Mouse (Mus musculus): ENCODE measurements around the gene Sox13. TPM values are rescaled to one million over a fixed set of nuclear protein-coding genes. Genes with fewer than 3 reads are reported as not detected.

The Sox13 gene
- 10 to 100 TPM; 18.5 to 23.2 TPM for total RNA-seq (2021)
- long read RNA-seq, experiment 1, partial matches to known transcripts = 0 of 1 reads
- long read RNA-seq, experiment 1, other reads (novel, unspliced or antisense) = 1 of 1 reads
- long read RNA-seq, experiment 2, partial matches to known transcripts = 0 of 1 reads
- long read RNA-seq, experiment 2, other reads (novel, unspliced or antisense) = 0 of 1 reads

DNA sequence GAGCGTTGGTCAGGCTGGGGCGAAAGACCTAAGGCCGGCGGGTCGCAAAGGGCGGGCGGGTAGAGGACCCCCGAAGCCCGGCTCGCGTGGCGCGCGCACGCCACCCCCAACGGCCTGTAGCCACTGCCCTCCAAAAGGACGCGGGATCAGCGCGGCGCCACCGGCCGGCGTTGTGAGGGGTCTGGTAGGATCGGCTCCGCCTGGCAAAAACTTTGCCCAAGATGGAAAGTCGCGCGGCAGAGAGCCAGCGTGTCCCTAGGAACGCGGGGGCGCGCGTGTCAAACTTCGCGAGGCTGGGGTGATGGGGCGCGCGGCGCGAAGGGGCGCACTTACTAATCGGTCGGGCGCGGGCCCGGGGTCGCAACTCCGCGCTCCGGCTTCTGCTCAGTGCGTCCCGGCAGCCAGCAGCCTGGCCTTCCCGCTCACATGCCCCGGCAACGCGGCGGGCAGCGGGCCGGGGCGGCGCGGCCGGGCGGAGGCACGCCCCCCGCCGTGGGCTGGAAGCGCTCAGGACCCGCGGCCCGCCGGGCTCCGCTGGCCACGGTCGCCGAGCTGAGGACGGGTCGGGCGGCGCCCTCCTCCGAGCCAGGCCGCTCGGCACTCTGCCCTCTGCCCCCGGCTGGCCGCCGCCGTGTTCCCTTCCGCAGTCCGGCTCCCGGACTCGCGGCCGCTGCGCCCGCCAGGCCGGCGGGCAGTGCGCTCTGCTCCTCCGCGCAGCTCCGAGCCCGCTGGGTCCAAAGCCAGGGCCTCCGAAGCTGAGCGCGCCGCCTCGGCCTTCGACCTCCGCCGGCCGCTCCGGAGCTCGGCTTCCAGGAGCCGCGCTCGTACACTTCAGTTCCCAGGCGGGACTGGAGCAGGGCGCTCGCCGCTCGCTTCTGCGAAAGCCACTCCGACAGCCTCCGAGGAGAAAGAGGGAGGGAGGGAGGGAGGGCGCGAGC is at the start of gene Sox13:
Sox13 (minus strand) TSS at position 835 of the 938 bp plus-strand sequence.
- DNase-seq = peak; percentile 83

DNA sequence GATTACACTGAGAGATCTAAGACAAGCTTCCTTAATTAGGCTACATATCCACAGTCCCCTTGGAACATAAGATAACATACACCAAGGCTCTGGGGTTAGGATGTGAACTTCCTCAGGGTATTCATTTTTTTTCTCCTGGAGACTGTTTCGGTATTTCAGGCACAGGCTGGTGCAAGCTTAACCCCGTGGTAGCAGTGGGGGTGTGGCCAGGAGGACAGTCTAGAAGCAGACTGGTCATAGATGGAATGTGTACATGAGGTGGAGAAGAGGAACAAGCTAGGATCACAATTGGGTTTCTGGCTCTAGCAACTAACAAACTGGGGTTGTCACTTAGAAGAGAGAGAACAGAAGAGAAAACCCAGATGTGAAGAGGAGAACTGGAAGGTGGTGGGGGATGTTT is 47.4 kb upstream of the Sox13 start:
- DNase-seq = no peak

DNA sequence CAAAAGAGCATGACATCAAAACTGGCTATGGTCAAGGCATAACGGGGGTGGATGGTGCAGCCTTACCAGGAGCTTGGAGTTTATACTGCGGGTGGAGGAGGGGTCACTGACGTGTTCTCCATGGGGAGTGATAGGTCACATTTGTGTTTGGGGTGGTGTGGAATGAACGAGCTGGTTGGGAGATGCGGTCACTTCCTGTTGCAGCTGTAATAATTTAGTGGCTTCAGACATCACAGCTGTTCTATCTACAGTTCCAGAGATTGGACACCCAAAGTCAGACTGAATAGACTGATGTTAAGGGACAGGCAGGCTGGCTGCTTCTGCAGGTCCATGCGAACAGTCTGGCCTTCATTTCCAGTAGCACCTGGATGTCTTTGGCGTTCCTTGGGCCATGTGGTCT is 46.9 kb upstream of the Sox13 start:
- no peak for DNase-seq

DNA sequence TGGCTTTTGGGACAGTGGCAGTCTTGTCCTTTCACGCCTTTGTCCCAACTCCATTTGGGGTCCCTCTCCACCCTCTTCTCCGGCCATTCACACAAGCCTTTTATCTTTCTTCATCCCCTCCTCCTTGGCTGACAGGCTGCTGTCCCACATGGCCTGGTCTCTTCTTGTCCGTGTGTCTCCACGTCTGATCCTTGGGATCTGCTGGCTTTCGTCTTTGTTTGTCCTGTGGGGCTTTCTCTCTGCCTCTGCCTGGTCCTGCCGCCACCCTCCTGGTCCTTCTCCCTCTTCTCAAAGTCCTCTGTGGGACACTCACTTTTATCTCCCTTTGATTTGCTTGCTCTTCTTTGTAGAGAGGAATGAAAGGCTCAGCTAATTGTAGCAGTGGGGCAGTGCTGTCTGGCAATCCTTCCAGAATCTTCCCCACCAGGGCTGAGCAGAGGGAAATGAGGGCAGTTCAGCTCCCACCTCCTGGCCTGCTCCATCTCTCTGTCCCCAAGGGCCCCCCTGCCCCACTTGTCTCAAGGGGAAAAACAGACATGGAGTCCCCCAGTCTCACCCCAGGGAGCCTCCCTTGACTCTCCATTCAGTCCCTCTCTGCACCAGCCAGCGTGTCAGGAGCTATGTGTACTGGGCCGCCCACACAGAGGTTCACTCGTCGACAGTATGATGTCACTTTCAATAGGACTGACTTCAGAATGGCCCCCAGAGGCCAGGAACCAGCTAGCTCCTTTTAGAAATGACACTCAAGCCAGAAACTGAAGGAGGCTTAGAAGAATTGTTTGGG is 46.3 kb upstream of the Sox13 start:
- peak; percentile 9 for DNase-seq

DNA sequence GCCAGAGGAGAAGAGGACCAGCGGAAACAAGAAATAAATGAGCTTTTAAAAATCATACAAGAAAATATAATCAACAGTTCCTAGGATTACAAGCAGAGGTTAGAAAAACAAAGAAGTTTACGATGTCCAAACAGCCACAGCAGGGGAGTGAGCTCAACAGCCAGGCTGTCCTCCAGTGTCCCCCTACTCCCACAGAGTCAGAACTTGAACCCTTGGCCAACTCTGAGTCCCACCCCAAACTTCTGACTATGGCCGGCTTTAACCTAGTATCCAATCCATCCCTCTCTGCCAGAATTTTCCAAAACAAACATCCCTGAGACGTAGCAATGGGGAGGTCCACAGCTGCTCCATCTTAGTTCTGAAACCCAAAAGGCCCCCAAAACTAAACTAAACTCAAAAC is 45.0 kb upstream of the Sox13 start:
- no peak for DNase-seq

DNA sequence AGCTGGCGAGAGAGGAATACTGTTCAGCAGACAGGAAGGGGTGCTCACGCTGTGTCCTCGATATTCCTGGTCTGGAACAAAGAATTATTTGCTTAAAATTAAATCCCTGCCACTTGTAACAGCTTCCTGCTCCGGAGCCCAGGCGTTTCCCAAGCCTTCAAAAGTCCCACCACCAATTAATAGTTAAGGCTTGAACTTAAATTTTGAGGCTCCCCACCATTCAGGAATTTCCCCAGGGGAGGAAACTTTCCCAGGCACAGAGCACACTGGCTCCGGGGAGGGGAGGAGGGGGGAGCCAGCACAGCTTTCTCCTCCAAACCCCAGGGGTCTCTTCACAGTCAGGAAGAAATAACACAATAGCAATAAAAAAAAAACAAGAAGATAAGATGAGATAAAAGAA is 44.6 kb upstream of the Sox13 start:
- no peak for DNase-seq

DNA sequence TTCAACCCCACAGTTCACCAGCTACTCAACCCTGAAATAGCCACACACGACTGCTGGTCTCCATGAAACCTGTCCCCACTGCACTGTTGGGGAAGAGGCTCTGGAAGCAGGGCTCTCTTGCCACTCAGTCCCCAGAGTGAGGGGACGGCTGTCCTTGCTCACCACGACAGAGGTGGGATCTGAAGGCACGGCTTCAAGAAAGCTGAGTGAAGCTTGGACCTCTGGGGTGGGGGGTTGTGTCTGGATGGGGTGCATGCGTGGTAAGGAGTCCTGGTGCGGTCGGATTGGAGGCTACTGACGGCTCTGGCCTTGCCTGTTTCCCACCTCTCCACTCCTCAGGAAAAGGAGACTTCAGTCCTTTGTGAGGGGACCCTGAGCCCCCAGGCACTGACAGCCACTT is 43.7 kb upstream of the Sox13 start:
- DNase-seq = no peak

DNA sequence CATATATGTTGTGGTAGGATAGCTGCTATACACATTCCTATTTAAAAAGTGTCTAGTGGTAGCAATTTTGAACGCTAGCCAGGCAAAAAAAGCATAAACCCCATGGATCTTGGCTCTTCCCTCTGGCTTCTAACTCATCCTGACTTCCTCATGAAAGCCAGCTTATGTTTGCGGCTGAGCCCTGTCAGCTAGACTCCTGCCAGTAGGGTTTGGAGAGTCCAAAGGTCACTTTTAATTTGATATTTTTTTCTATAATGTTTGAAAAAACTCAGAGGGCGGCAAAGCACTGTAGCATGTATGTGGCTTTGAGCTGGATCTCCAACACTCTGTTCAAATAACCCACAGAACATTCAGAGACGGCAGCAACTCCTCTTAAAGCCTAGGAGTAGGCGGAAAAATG is 39.0 kb upstream of the Sox13 start:
- no peak for DNase-seq

DNA sequence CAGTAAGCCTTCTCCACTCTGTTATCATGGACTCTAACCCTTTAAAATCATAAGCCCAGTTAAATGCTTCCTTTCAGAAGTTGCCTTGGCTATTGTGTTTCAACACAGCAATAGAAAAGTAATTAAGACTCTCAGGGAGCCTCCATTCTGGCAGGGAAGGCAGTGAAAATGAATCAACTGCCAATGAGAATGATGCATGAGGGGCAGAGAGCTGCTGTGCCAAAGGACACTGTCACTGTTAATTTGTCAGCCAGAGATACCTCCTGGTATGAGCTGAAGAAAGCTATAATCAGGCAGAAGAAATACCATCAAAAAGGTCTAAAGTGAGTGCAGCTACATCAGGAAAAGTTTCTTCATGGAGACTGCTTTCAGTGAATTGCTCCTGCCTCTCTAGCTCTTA is 36.8 kb upstream of the Sox13 start:
- no peak for DNase-seq

DNA sequence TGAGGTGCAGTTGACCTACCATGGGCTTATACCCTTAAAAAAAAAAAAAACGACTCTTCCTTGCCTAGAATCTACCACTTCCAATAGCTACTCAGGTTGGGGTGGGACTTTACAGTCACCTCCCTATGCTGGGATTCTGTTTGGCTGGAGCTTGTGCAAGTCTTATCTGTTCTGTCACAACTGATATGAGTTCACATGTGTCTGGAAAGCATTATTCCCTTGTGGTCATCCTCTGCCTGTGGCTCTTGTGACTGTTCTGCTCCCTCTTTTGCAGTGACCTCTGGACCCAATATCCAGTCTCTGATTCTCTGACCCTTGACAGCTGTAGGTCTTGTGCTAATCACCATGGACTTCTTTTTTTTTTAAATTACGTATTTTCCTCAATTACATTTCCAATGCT is 31.9 kb upstream of the Sox13 start:
- DNase-seq = no peak

DNA sequence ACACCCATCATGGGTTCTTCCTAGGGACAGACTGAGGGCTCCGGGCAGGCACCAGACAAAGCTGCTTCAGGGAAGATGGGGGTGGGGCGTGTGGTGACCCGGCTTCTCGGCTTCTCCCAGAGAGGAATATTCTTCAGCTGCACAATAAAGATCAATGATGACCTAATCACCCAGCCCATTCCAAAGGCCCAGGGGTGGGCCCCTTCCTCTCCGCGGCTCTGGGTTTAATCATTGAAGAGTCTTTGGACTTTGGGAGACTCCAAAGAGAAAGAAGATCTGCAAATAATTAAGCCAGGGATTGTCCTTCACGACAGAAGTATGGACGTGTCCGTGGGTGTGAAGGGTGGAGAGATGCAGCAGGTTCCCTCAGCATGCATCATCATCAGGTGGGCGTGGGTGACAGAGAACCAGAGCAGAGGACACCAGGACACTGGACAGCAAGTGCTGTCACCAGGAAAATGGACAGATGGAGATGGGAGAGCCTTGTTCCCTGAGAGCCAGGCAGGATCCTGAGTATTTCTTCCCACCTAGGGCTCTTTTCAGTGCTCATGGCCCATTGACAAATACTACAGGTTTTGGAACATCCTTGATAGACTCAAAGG is 28.5 kb upstream of the Sox13 start:
- no peak for DNase-seq

DNA sequence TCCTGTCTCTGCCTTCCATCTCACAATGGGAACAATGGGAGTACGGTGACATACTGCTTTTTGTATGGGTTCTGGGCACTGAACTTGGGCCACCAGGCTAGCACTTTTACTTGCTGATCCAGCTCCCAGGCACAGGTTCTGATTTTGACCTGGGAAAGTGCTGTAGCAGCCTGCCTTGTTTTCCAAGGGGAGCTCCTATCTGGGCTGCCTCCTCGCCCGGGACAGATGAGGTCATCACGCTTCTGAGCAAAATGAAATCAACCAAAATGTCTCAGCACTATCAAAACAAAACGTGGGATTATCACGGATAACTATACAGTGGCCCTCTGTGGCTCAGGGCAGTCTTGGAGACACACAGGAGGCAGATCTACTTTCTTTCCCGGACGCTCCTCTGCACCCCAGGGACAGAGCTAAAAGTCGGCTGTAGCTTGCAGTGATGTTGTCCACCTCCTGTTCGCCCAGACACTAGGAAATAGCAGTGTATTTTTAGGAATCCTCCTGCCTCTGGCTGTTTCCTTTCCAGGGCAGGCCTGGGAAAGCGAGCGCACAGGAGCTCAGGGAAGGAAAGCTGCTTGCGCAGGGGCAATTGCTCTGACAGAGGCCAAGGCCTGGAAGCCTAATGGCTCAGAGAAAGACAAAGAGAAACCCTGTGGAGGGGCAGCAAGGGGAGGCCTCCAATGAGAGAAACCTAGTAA is 27.8 kb upstream of the Sox13 start:
- peak; percentile 21 for DNase-seq

DNA sequence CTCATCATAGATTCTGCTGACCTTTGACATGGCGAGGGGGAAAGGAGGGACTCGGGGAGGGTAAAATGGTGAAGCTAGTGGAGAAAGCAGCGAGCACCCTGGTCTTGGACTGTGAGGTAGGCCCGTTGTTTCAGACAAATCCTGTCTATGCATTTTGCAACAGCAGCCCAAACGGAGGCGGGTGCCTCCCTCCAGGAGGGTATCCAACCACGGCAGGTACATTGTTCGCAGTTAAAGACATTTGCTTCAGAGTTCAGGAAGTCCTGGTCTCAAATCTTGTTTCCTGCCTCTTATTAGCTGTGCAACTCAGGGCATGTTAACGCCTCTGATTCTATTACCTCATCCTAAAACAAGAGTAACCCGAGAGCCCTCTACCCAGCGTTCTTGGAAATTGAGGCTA is 26.8 kb upstream of the Sox13 start:
- no peak for DNase-seq

DNA sequence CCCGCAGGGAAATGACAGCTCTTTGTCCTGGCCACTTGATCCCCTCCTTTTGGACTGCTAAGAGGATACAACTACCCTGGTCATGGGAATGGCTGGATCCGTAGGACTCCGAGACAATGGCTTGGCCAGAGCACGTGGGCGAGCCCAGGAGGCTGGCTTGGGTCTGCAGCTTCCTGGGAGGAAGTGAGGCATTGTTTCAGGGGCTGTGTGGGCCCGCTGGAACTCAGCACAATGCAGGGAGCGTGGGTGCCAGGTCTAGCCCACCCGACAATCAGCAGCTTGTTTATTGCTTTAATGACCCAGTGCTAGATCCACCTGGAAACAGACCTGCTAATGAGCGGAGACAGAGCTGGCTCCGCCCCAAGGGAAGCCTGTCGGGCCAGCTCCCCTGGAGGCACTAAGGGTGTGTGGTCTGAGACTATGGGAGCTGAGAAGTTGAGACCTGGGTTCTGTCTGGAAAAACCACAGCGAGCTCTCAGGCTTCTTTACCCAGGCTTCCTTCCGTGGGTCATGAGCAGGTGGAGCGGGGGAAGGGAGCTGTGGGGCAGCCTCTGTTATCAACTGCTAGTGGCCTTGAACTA is 24.3 kb upstream of the Sox13 start:
- DNase-seq = peak; percentile 36

DNA sequence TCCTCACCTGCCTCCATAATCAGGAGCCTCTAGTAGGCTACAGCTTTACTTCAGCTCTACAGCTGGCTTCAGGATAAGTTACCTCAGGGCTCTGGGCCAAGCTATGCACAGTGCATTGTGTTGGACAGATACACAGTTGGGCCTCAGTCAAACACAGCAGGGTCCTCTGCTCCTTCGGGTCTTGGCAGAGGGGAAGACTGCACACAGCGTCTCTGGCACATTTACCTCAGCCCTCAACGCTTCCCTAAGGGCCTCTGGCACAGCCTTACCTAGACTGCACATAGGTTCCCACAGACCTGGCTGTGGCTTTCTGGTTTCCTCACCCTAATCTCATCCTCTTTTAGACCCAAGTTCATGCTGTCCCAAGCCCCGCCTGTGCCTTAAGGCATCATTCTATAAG is 22.1 kb upstream of the Sox13 start:
- no peak for DNase-seq

DNA sequence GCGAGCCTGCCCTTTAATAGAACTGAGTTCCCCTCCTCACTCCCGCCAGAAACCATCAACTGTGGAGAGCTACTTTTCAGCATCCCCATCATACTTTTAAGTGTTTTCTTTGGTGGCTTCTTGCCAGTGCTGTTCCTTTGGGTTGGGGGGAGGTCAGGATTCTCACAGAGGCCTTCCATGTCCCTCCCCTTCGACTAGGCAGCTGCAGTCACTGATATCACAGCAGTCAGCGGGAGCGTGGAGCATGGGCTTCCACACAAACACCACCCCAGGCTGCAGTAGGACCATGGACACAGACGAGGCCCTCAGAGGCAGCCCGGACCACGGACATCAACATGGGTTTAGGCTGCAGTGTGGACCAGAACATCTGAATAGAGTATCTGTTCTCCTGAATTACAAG is 20.1 kb upstream of the Sox13 start:
- no peak for DNase-seq

DNA sequence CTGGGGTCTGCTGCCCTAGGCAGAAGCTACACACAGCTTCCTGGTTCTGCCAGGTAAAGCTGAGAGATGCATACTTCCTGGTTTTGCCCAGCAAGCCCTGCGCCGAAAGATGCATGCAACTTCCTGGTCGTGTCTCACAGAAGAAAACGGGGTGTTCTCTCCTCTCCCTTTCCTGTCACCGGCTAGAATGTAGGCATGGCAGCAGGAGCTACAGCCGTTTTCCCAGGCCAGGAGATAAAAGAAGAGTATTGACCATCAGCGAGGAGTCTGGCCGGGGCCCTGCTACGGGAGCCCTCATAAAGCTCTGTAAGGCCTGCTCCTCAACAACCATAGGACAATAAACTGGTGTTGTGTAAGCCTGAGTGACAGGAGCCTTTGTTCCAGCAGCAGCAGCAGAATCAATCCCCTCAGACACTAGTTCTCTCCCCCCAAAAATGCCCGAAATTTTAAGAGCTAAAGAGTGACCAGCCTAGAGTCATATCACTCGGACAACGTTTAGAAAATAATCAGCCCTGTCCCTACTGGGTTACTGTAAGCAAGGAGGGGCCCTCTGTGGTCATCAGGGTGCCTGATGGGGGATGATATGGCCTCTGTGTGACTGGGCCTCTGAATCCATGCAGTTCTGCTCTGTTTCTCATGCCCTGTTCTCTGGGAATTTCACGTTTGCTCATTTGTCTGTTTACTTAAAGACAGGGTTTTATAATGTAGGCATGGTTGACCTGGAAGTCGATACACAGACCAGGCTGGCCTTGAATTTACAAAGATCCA is 13.9 kb upstream of the Sox13 start:
- no peak for DNase-seq

DNA sequence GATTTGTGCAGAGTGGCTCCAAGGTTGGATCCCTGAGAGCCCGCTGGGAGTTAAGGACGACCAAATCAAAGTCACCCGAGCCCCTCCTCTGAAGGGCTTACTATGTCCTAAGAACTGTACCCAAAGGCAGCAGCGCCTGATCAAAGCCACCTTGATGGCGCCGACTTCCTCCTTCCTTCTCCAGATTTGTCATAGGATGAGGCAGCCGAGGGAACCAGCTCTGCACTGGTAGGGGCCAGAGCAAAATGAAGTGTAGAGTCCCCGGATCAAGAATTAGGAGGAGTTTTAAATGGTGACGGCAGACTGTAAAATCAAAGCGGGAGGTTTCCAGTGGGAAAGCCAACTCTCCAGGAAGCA is 10.6 kb upstream of the Sox13 start:
- no peak for DNase-seq

DNA sequence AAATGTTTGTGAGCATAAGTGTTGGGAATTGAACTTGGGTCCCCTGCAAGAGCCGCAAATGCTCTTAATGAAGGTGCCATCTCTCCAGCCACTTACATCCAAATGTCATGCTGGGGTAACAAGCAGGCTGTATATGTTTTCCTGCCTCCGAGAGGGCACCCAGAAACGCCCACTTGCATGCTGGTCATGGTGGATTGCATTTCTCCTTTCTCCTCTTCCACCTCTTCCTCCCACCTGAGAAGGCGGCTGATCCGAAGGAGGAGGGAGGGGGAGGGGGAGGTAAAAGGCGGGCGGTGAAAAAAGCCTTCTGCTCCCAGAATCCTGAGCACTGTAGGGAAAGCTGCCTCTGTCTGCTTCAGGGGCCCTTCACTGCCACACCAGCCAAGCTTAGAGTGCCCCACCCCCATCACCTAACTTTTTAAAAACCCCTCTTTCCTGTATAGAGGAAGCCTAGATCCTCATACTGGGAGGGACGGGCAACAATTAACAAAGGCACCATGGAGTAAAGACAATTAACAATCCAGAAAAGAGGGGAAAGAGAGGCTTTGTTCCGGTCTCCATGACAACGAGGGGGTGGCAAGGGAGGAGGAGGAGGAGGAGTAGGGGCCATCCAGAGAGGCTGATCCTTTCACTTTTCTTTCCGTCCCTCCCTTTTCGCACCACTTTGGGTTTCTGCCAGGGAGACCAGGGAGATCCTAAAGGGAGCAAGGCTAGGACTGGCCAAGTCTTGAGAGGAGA is 10.0 kb upstream of the Sox13 start:
- peak; percentile 68 for DNase-seq

DNA sequence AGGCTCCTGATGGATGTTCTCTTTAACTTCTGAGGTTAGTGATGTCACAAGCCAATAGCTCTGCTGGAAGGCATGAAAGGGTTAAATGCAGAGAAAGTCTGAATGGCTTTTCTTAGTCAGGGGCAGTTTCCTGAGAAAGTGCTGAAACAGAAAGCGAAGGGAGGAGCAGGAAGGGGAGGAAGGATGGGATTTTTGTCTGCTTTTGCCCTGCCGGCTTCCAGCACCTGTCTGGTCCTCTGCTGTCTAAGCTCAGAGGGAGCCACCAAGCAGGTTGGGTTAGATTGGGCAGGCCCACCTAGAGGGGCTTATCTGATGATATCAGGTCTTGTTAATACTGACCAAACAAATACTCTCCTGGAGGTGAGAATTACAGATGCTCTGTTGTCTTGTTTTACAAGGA is 8.4 kb upstream of the Sox13 start:
- no peak for DNase-seq
